Mouse (Mus musculus): Measurements from ENCODE around the gene Kri1. TPM values are rescaled to one million over a fixed set of nuclear protein-coding genes. Genes with fewer than 3 reads are reported as not detected.

The Kri1 gene
- polyA plus RNA-seq, 2 experiments, result 13.7 to 43.2 TPM

- ATAC-seq (ENCODE audit: low FRiP score, low read depth) (peak; percentile 19; the same call in 1 of the 2 replicates), DNase-seq (ENCODE audit: low spot score) (no peak)
- H3K4me2 ChIP-seq (replicated peaks; ENCODE audit: low read depth, low read length, severe bottlenecking), result peak overlapping the region; percentile 92
- TF ChIP-seq POLR2A (IDR thresholded peaks at IDR 0.05; ENCODE audit: borderline replicate concordance, extremely low read depth, insufficient read depth, insufficient read length), result no peak
- no peaks in the 10 kb centered on the region for H3K9me3 ChIP-seq (ENCODE audit: control insufficient read depth, low read length)
- H3K27me3 ChIP-seq (ENCODE audit: control insufficient read depth, insufficient read depth, low read length), result peaks cover 70% of the 10 kb centered on the region
- H3K4me3 ChIP-seq (replicated peaks; ENCODE audit: low read length), result peak overlapping the region; percentile 49
- peaks cover 6% of the 10 kb centered on the region; the same call in 1 of the 2 replicates for H3K4me1 ChIP-seq (ENCODE audit: control insufficient read depth, insufficient read depth, low read length)
- no peaks in the 10 kb centered on the region for H3K36me3 ChIP-seq (ENCODE audit: control insufficient read depth, insufficient read depth, low read length)
- no peak overlapping the region for H3K27ac ChIP-seq (replicated peaks; ENCODE audit: low read depth, low read length)
- H3K9ac ChIP-seq (ENCODE audit: low read depth, low read length, severe bottlenecking), result peak overlapping the region; percentile 56
- 3% methylated on average over 38 of the region's 72 CpGs for WGBS
These were observed 43.2 kb downstream of the Kri1 start for GRCm38 (mm10) chr9:21244428-21245112.

DNA sequence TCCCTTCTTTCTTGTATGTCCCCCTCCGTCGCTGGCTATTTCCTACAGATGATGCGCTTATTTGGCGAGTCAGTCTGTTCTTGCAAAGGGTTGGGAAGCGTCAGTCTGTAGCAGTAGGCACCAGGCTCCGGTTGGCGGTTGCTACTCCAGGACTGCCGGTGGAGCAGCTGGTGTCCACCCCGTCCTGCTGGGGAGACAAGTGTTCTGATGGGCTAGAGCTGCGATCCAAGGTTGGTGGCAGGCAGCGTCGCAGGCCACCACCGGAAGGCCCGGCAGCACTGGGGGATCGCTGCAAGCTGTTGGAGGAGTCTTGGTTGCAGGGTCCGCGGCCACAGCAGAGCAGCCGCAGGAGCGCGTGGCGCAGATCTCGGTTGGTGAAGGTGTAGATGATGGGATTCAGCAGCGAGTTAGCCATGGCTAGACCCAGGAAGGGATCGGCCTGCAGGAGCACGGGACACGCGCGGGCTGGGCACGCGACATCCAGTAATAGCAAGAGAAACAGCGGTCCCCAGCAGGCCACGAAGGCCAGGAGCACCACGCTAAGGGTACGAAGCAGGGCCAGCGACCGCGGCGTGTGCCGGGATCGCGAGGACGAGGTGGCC is 43.8 kb downstream of the Kri1 start:
- no peaks in the 10 kb centered on the region for H3K36me3 ChIP-seq (ENCODE audit: control insufficient read depth, insufficient read depth, low read length)
- no peak for DNase-seq (ENCODE audit: low spot score)
- no peak for ATAC-seq (ENCODE audit: low FRiP score, low read depth)
- peaks cover 63% of the 10 kb centered on the region for H3K27me3 ChIP-seq (ENCODE audit: control insufficient read depth, insufficient read depth, low read length)
- H3K4me3 ChIP-seq (replicated peaks; ENCODE audit: low read length), result peak overlapping the region; percentile 49
- no peak overlapping the region for H3K27ac ChIP-seq (replicated peaks; ENCODE audit: low read depth, low read length)
- H3K4me2 ChIP-seq (replicated peaks; ENCODE audit: low read depth, low read length, severe bottlenecking), result peak overlapping the region; percentile 92
- H3K9ac ChIP-seq (ENCODE audit: low read depth, low read length, severe bottlenecking), result peak overlapping the region; percentile 56
- no peak for TF ChIP-seq POLR2A (IDR thresholded peaks at IDR 0.05; ENCODE audit: borderline replicate concordance, extremely low read depth, insufficient read depth, insufficient read length)
- no peaks in the 10 kb centered on the region for H3K9me3 ChIP-seq (ENCODE audit: control insufficient read depth, low read length)
- H3K4me1 ChIP-seq (ENCODE audit: control insufficient read depth, insufficient read depth, low read length), result peaks cover 6% of the 10 kb centered on the region; the same call in 1 of the 2 replicates
- 13% methylated on average over 42 of the region's 42 CpGs for WGBS

DNA sequence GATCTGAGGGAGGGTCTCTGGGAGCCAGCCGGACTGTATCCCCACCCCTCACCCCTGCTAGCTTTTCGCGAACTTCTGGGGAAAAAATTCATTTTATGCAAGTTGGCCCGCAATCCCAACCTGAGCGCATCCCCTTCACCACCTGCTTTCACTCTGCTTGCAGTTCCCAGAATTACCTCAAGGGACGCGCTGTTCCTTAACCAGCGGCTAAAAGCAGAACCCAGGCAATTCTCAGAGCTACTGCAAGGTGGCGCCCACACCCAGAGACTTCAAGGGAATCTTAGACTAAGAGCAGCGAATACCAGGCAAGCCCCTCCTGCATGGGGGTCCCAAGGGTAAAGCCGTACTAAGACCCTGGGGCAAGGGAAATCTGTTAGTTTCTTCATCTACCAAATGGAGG is 46.4 kb downstream of the Kri1 start:
- Histone ChIP-seq H3K36me3 (ENCODE audit: control insufficient read depth, insufficient read depth, low read length) (peaks cover 8% of the 10 kb centered on the region), H3K4me2 (replicated peaks; ENCODE audit: low read depth, low read length, severe bottlenecking) (no peak overlapping the region), H3K9me3 (ENCODE audit: control insufficient read depth, low read length) (no peaks in the 10 kb centered on the region), H3K9ac (ENCODE audit: low read depth, low read length, severe bottlenecking) (no peak overlapping the region), H3K4me3 (replicated peaks; ENCODE audit: low read length) (no peak overlapping the region), H3K27ac (replicated peaks; ENCODE audit: low read depth, low read length) (no peak overlapping the region), H3K4me1 (ENCODE audit: control insufficient read depth, insufficient read depth, low read length) (peaks cover 17% of the 10 kb centered on the region), H3K27me3 (ENCODE audit: control insufficient read depth, insufficient read depth, low read length) (peaks cover 43% of the 10 kb centered on the region)
- DNase-seq (ENCODE audit: low spot score) (peak; percentile 87), ATAC-seq (ENCODE audit: low FRiP score, low read depth) (no peak)
- 7% methylated on average over 11 of the region's 11 CpGs for WGBS
- TF ChIP-seq POLR2A (IDR thresholded peaks at IDR 0.05; ENCODE audit: borderline replicate concordance, extremely low read depth, insufficient read depth, insufficient read length), result no peak

GRCm38 (mm10) chr9:21239465-21239848 is 48.3 kb downstream of the Kri1 start:
- 0 out of 2 replicates have a peak overlapping the region, but pooled peaks have one; percentile 95 for H3K27ac ChIP-seq (replicated peaks; ENCODE audit: low read depth, low read length)
- WGBS, result 47% methylated on average over 4 of the region's 4 CpGs
- no peak for TF ChIP-seq POLR2A (IDR thresholded peaks at IDR 0.05; ENCODE audit: borderline replicate concordance, extremely low read depth, insufficient read depth, insufficient read length)

DNA sequence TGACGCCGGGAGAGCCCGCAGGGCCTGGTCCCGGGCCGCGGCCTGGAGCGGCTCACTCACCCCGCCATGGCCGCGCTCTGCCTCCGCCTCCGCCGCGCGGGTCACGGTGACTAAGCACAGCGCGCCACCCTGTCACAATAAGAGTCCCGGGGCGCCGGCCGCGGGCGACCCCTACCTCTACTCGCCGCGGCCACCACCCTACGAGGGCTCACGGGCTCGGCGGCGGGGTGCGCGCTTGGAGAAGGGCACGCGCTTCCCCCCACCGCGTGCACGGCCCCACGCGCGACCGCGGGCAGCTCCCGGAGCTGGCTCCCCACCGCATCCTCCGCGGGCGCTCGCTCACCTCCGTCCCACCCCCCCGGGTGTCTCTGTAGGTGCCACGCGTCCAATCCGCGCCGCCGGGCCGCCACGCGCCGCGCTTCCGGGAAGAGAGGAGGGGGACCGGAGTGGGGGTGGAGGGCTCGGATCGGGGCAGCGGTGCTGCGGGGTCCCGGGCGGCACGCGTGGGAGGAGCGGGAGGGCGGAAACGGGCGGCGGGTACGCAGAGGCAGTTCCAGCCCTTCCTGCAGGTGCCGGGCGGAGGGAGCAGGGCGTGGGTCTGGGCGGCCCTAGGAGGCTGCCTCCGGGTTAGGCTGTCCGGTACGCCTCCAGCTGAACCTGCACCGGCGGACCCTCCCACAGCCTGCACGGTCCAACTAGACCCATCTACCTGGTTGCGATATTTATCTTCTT is 48.9 kb downstream of the Kri1 start, which contains the start of gene Keap1:
Gene Keap1, minus strand, starts transcription at position 629 of the 732 bp plus-strand sequence.
- ATAC-seq (ENCODE audit: low FRiP score, low read depth) (peak; percentile 84), DNase-seq (ENCODE audit: low spot score) (peak; percentile 81)
- H3K27ac ChIP-seq (replicated peaks; ENCODE audit: low read depth, low read length), result peak within 1 kb of the TSS; percentile 95
- H3K9ac ChIP-seq (ENCODE audit: low read depth, low read length, severe bottlenecking), result peak within 1 kb of the TSS; percentile 97
- no peak for TF ChIP-seq POLR2A (IDR thresholded peaks at IDR 0.05; ENCODE audit: borderline replicate concordance, extremely low read depth, insufficient read depth, insufficient read length)
- H3K9me3 ChIP-seq (ENCODE audit: control insufficient read depth, low read length), result no peaks in the 10 kb centered on the region
- peak within 1 kb of the TSS; percentile 57 for H3K4me2 ChIP-seq (replicated peaks; ENCODE audit: low read depth, low read length, severe bottlenecking)
- WGBS, result under 1% methylated on average over 53 of the region's 90 CpGs
- H3K4me3 ChIP-seq (replicated peaks; ENCODE audit: low read length), result peak within 1 kb of the TSS; percentile 90
- H3K27me3 ChIP-seq (ENCODE audit: control insufficient read depth, insufficient read depth, low read length), result peaks cover 18% of the 10 kb centered on the region
- peaks cover 30% of the 10 kb centered on the region for H3K36me3 ChIP-seq (ENCODE audit: control insufficient read depth, insufficient read depth, low read length)
- peaks cover 11% of the 10 kb centered on the region for H3K4me1 ChIP-seq (ENCODE audit: control insufficient read depth, insufficient read depth, low read length)

More at GRCm38 (mm10) chr9:21239465-21239848, 48.3 kb downstream of the Kri1 start:
- peaks cover 24% of the 10 kb centered on the region for H3K36me3 ChIP-seq (ENCODE audit: control insufficient read depth, insufficient read depth, low read length)
- H3K27me3 ChIP-seq (ENCODE audit: control insufficient read depth, insufficient read depth, low read length), result peaks cover 24% of the 10 kb centered on the region
- H3K9me3 ChIP-seq (ENCODE audit: control insufficient read depth, low read length), result no peaks in the 10 kb centered on the region
- DNase-seq (ENCODE audit: low spot score) (no peak), ATAC-seq (ENCODE audit: low FRiP score, low read depth) (no peak)
- peak overlapping the region; percentile 90 for H3K4me3 ChIP-seq (replicated peaks; ENCODE audit: low read length)
- peak overlapping the region; percentile 57 for H3K4me2 ChIP-seq (replicated peaks; ENCODE audit: low read depth, low read length, severe bottlenecking)
- H3K9ac ChIP-seq (ENCODE audit: low read depth, low read length, severe bottlenecking), result peak overlapping the region; percentile 97; the same call in 1 of the 2 replicates
- peaks cover 14% of the 10 kb centered on the region for H3K4me1 ChIP-seq (ENCODE audit: control insufficient read depth, insufficient read depth, low read length)

Data from limb, embryonic 14.5 days (tissue).